Mouse (Mus musculus) C2C12 (cell line): ENCODE measurements around the gene Nsmce1. TPM values are rescaled to one million over a fixed set of nuclear protein-coding genes. Genes with fewer than 3 reads are reported as not detected.

Experiments used
- H3K27me3 ChIP-seq: one replicate; pipeline ENCODE4 v1.6.1; 2011; ENCODE audit not compliant: control insufficient read depth, insufficient read depth, insufficient read length
- H3K36me3 ChIP-seq: one replicate; pipeline ENCODE4 v1.6.1; 2011; ENCODE audit not compliant: control insufficient read depth, insufficient read depth
- H3K4me3 ChIP-seq: one replicate; pipeline ENCODE4 v1.5.1; 2011; ENCODE audit warnings: mild to moderate bottlenecking, control low read depth; ENCODE audit not compliant: poor library complexity, insufficient read depth, severe bottlenecking
- H3K79me2 ChIP-seq: one replicate; pipeline ENCODE4 v1.6.1; 2011; ENCODE audit not compliant: control insufficient read depth, insufficient read depth
- H3K79me3 ChIP-seq: one replicate; pipeline ENCODE4 v1.6.1; 2011; ENCODE audit warnings: low read depth, control low read depth
- H3ac ChIP-seq: one replicate; pipeline ENCODE3; 2011; ENCODE audit warnings: low read depth; ENCODE audit not compliant: control insufficient read depth, insufficient read length
- CEBPB ChIP-seq: IDR thresholded peaks from one replicate; pipeline ENCODE4 v1.6.1; 2011; ENCODE audit warnings: low read depth, mild to moderate bottlenecking, control low read depth, moderate library complexity
- CTCF ChIP-seq: IDR thresholded peaks from one replicate; pipeline ENCODE4 v1.5.1; 2011; ENCODE audit not compliant: control insufficient read depth, insufficient read depth, insufficient read length
- FOSL1 ChIP-seq: IDR thresholded peaks from one replicate; pipeline ENCODE4 v1.8.0; 2011; ENCODE audit warnings: mild to moderate bottlenecking, low read length; ENCODE audit not compliant: poor library complexity, insufficient read depth, severe bottlenecking
- MAX ChIP-seq: IDR thresholded peaks from one replicate; pipeline ENCODE4 v1.6.1; 2011; ENCODE audit warnings: mild to moderate bottlenecking, control low read depth
- MYOD1 ChIP-seq: IDR thresholded peaks from one replicate; pipeline ENCODE4 v1.6.1; 2011; ENCODE audit warnings: low read depth; ENCODE audit not compliant: control insufficient read depth, insufficient read length
- MYOG ChIP-seq: IDR thresholded peaks from one replicate; pipeline ENCODE4 v1.6.1; 2011; ENCODE audit not compliant: control insufficient read depth, insufficient read length; ENCODE audit errors: extremely low read depth
- USF1 ChIP-seq: IDR thresholded peaks from one replicate; pipeline ENCODE4 v1.6.1; 2011; ENCODE audit warnings: low read depth, mild to moderate bottlenecking, control low read depth, moderate library complexity
- polyA plus RNA-seq: library from polyadenylated mRNA; unstranded; fragments of >200 nt; fragmentation: generic; extraction: Trizol; gene quantifications from one replicate; pipeline ENCODE4 v1.2.1, GENCODE M21; 2012; ENCODE audit warnings: missing spikeins

The Nsmce1 gene
- polyA plus RNA-seq, 1 experiment, result 103 TPM

GRCm38 (mm10) chr7:125444464-125445401, 46.7 kb downstream of the Nsmce1 start, which contains the start of gene Kdm8:
TSS of gene Kdm8 (plus strand) at chr7:125444676.
- Histone ChIP-seq H3K79me3 (peaks cover 5% of the 10 kb centered on the region), H3ac (peak within 1 kb of the TSS; percentile 84), H3K4me3 (peak within 1 kb of the TSS; percentile 41), H3K27me3 (no peaks in the 10 kb centered on the region), H3K79me2 (peaks cover 30% of the 10 kb centered on the region), H3K36me3 (no peaks in the 10 kb centered on the region)
- no peak for TF ChIP-seq MYOD1
- TF ChIP-seq CEBPB, result no peak
- TF ChIP-seq USF1, result peak; percentile 3
- TF ChIP-seq MAX, result peak; percentile 59
- no peak for TF ChIP-seq MYOG
- TF ChIP-seq FOSL1, result no peak
- no peak for TF ChIP-seq CTCF

- TF ChIP-seq MYOD1, result no peak
- no peak for TF ChIP-seq MAX
- no peak for TF ChIP-seq FOSL1
- no peak for TF ChIP-seq USF1
- no peak for TF ChIP-seq CEBPB
- TF ChIP-seq MYOG, result no peak
- TF ChIP-seq CTCF, result no peak
- Histone ChIP-seq H3K4me3 (peak overlapping the region; percentile 41), H3K36me3 (no peaks in the 10 kb centered on the region), H3K27me3 (no peaks in the 10 kb centered on the region), H3K79me3 (peaks cover 5% of the 10 kb centered on the region), H3K79me2 (peaks cover 30% of the 10 kb centered on the region), H3ac (peak overlapping the region; percentile 84)
Observed at GRCm38 (mm10) chr7:125444076-125444463, 47.3 kb downstream of the Nsmce1 start.

- no peak overlapping the region for H3ac ChIP-seq
- no peak overlapping the region for H3K4me3 ChIP-seq
- H3K79me3 ChIP-seq, result peaks cover 5% of the 10 kb centered on the region
- H3K36me3 ChIP-seq, result no peaks in the 10 kb centered on the region
- peaks cover 30% of the 10 kb centered on the region for H3K79me2 ChIP-seq
- no peaks in the 10 kb centered on the region for H3K27me3 ChIP-seq
- TF ChIP-seq CTCF (no peak), CEBPB (no peak), USF1 (no peak), MYOG (no peak), MYOD1 (no peak), MAX (no peak), FOSL1 (no peak)
Observed at GRCm38 (mm10) chr7:125442323-125442722, 49.1 kb downstream of the Nsmce1 start.

- H3K79me3 ChIP-seq, result no peaks in the 10 kb centered on the region
- TF ChIP-seq MYOD1, result no peak
- no peak for TF ChIP-seq USF1
- TF ChIP-seq CTCF, result no peak
- TF ChIP-seq MYOG, result no peak
- no peak for TF ChIP-seq MAX
- TF ChIP-seq CEBPB, result no peak
- TF ChIP-seq FOSL1, result no peak
- no peak overlapping the region for H3K4me3 ChIP-seq
- H3ac ChIP-seq, result no peak overlapping the region
- H3K36me3 ChIP-seq, result no peaks in the 10 kb centered on the region
- no peaks in the 10 kb centered on the region for H3K79me2 ChIP-seq
- peaks cover 14% of the 10 kb centered on the region for H3K27me3 ChIP-seq
Observed at GRCm38 (mm10) chr7:125434666-125435290, 56.6 kb downstream of the Nsmce1 start.

- TF ChIP-seq CTCF (no peak), MYOG (no peak), USF1 (no peak), MYOD1 (no peak), MAX (no peak), CEBPB (no peak), FOSL1 (no peak)
- Histone ChIP-seq H3ac (no peak overlapping the region), H3K79me2 (no peaks in the 10 kb centered on the region), H3K4me3 (no peak overlapping the region), H3K79me3 (no peaks in the 10 kb centered on the region), H3K36me3 (no peaks in the 10 kb centered on the region), H3K27me3 (peaks cover 14% of the 10 kb centered on the region)
Observed at GRCm38 (mm10) chr7:125433874-125434273, 57.5 kb downstream of the Nsmce1 start.
